7 mouse cellular contexts compared by ENCODE assay signal in genomic region chr4:83568145-83568544, GRCm38 (mm10). TPM values are rescaled to one million over a fixed set of nuclear protein-coding genes. Genes with fewer than 3 reads are reported as not detected.
A peak's percentile ranks its signal among the peaks of the same experiment; 100 is the strongest.
DNase-seq lines count a peak whose midpoint lies in the region; ATAC-seq lines count a peak whose summit lies in the region.
"Not testable (repeated sequence)": the region's sequence is repeated elsewhere in the genome, so short reads cannot be mapped to it uniquely, and the experiment has no call there.

No protein-coding gene starts in this region.

- not testable (repeated sequence) for H3K9ac ChIP-seq in liver, embryonic 11.5 days (ENCODE audit: low read depth, low read length)

- DNase-seq in adrenal gland, adult 8-10 months: peak; percentile 8
- peak; percentile 4 to 35 for DNase-seq in heart, postnatal 14 days
- peak; percentile 56 to 79 for DNase-seq in kidney, adult 8-10 months
- not testable (repeated sequence) for DNase-seq in liver, embryonic 11.5 days (ENCODE audit: low spot score)
- peak; percentile 19 to 20 for DNase-seq in spleen, postnatal 36 days (ENCODE audit: low spot score in 2 of 2)

- H3K4me3 ChIP-seq in erythroblast, embryonic 14.5 days (replicated peaks): peak overlapping the region; percentile 47
- H3K4me3 ChIP-seq in liver, embryonic 11.5 days (ENCODE audit: low read depth, low read length): peak overlapping the region; percentile 1; the same call in 1 of the 2 replicates

- not testable (repeated sequence) for H3K36me3 ChIP-seq in erythroblast, embryonic 14.5 days (ENCODE audit: control insufficient read depth); liver, embryonic 11.5 days (ENCODE audit: control insufficient read depth, insufficient read depth, low read length)

- not testable (repeated sequence) for H3K27me3 ChIP-seq in erythroblast, embryonic 14.5 days (ENCODE audit: control insufficient read depth); liver, embryonic 11.5 days (replicated peaks; ENCODE audit: control insufficient read depth, insufficient read depth, low read length)

- not testable (repeated sequence) for H3K9me3 ChIP-seq in erythroblast, embryonic 14.5 days (ENCODE audit: control insufficient read depth, low read length); liver, embryonic 11.5 days (ENCODE audit: control insufficient read depth, low read length)

- H3K4me1 ChIP-seq in erythroblast, embryonic 14.5 days (ENCODE audit: control insufficient read depth): peaks cover 13% of the 10 kb centered on the region
- H3K4me1 ChIP-seq in liver, embryonic 11.5 days (replicated peaks; ENCODE audit: control insufficient read depth, insufficient read depth, low read length): not testable (repeated sequence)

- WGBS in liver, embryonic 11.5 days: 6% methylated on average over 9 of the region's 9 CpGs

- H3K4me2 ChIP-seq in liver, embryonic 11.5 days: peak overlapping the region; percentile 25

- not testable (repeated sequence) for H3K27ac ChIP-seq in liver, embryonic 11.5 days (ENCODE audit: low read depth, low read length)

- peak; percentile 54 for ATAC-seq in liver, embryonic 11.5 days (replicated peaks; ENCODE audit: low FRiP score)
- ATAC-seq in megakaryocyte progenitor cell, adult 5-6 weeks (replicated peaks; ENCODE audit: poor library complexity): peak; percentile 23; the same call in 1 of the 2 replicates

- intact Hi-C loops in heart, postnatal 14 days (cut with DNase I): loop anchor here (5.0 kb wide), 1 partner anchor 36 kb away; no protein-coding TSS in a partner anchor

RNA-seq across cellular contexts. Expression of gene Ccdc171, which starts 42.8 kb away (rescaled TPM):
- total RNA-seq in adrenal gland, adult 8-10 months (2022): 1 to 10 TPM; 2.6 to 3.4 (median 2.9) TPM
- polyA plus RNA-seq in erythroblast, embryonic 14.5 days (2012): not detected in 2 replicates
- total RNA-seq in heart, postnatal 14 days (2021): 1 to 10 TPM; 1.2 to 1.3 TPM
- polyA plus RNA-seq in liver, embryonic 11.5 days (2014; fragmentation: Nextera tagmentation; extraction: Ambion mirVana): 3.9 and 4.2 TPM in 2 replicates
- total RNA-seq in megakaryocyte progenitor cell, adult 5-6 weeks (2015): 3.4 and 5.9 TPM in 2 replicates
- total RNA-seq in megakaryocyte progenitor cell, adult 5-6 weeks (2017): 6.2 and 8.7 TPM in 2 replicates
